Mouse (Mus musculus): ENCODE results near the gene Mapk1ip1. TPM values are rescaled to one million over a fixed set of nuclear protein-coding genes. Genes with fewer than 3 reads are reported as not detected.

Mapk1ip1 gene
- total RNA-seq (2022), result 10 to 100 TPM; 25.5 to 37.2 (median 30.7) TPM

DNA sequence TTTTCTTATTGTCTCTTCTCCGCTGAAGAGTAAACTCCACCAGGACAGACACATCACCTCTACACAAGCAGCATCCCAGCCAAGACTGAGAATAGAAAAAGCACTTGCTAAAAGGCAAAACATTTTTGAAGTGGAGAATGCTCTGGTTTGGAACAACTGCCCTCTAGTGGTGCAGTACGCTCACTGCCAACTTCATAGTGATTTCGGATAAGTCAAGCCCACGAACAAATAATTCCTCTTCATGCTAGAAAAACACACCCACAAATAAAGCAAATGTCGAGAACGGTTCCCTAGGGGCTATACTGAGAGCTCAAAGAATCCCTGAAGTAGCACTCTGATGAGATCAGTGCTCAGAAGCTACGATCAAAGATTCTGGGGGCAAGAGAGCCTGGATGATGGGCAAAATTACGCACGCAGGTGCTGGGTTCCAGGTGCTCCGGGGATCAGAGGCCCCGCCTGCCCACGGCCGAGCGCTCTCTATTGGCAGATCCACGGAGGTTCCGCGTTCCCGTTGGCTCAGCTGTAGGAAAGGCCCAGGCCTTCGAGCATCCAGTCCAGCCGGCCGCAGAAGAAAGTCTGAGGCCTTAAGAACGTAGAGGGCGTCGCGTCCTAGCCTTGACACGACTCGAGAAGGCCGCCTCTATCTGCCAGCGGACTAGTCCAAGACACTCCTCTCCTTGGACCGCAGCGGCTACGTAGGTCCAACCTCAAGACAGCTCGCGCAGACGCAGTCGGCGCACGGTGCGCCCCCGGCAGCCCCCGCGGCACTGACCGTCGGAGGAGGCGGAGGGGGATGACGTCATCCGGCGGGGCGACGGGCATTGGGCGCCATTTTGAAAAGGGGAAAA is at the start of gene Mapk1ip1, which contains the start of gene Ppp2r2d:
Gene Mapk1ip1 (minus strand): TSS at position 730 of the 848 bp plus-strand sequence.
Gene Ppp2r2d (plus strand): TSS at position 536 of the 848 bp plus-strand sequence.
- peak; percentile 94 for DNase-seq

GRCm38 (mm10) chr7:138885365-138886289 is 39.6 kb upstream of the Mapk1ip1 start:
- no peak for DNase-seq

DNA sequence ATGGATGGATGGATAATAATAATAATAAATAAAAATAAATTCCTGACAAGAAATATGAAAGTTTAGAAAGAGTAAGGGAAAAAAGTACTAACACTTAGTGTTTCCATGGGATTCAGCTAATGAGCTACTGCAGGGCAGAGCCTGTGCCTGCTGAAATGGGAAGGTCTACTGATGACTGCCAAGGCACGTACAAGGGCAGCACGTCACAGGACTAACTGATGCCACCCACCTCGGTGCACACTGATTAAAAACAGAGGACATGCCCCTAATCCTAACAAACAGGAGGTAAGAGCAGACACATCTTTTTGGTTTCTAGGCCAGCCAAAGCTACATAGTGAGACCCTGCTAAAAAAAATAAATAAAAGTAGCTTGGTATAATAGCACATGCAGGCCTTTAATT is 37.7 kb upstream of the Mapk1ip1 start:
- no peak for DNase-seq

DNA sequence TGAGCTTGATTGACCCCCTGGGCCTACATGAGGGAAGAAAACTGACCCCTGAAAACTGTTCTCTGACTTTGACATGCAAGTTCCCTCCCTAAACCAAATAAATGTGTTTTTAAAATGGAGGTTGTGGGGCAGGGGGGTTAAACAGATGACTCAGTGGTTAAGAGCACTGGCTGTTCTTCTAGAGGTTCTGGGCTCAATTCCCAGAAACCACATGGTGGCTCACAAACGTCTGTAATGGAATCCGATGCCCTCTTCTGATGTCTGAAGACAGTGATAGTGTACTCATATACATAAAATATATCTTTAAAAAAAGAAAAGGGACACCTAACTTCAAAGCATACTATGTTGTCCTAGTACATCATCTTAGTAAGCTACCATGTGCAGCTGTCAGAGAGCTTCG is 29.0 kb upstream of the Mapk1ip1 start:
- no peak for DNase-seq

GRCm38 (mm10) chr7:138872956-138873355 is 26.9 kb upstream of the Mapk1ip1 start:
- no peak for DNase-seq

DNA sequence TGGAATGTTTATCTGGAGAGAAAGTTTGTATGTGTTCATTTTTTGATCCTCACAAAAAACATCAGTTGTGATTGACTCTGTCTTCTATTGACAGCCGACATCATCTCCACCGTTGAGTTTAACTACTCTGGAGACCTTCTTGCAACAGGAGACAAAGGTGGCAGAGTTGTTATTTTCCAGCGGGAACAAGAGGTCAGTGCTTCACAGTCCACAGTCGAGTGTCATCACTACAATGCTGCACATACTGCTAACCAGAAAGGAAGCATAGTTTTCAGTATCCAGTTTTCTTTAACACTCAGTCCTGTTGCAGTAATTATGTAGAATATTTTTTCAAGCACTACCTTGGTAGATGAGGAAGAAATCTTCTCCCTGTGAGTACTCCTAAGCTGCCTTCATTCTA is 22.2 kb upstream of the Mapk1ip1 start:
- no peak for DNase-seq

DNA sequence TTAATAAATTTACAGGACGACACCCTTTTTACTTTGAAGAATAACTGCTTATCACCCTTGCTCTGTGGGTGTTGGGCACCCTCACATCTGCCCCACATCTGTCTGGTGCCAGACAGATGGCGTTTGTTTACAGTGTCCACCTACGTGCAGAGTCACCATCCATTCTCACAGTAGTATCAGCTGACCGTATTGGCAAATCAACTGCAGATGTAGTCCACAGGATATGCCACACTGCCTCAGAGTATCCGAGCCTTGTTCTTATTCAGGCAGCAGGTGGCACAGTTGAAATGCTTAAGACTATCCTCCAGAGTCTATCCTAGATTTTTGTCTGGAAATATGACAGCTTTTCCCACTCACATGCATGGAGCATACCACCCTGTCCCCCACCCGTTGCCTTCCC is 21.2 kb upstream of the Mapk1ip1 start:
- no peak for DNase-seq

DNA sequence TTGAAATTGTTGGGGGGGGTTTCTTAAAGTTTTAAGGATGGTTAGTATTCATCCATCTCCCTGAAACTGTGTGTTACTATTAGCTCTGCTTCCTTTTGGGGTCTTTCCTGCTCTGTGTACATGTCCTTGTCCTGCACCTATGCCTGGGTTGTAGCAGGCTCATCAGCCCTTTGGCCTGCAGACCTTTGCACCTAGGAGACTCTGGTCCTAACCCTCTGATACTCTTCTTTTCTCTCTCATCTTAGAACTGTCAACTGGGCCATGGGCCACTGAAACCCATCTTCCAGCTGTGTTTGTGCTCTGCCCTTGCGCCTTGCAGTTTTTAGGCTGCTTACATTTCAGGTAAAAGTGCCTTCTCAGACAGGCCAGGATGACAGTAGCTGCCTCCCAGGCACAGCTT is 18.7 kb upstream of the Mapk1ip1 start:
- no peak for DNase-seq

- DNase-seq, result no peak
Observed at GRCm38 (mm10) chr7:138863950-138864572, 18.0 kb upstream of the Mapk1ip1 start.

- DNase-seq, result peak; percentile 36
Observed at GRCm38 (mm10) chr7:138856670-138857069, 10.6 kb upstream of the Mapk1ip1 start.

DNA sequence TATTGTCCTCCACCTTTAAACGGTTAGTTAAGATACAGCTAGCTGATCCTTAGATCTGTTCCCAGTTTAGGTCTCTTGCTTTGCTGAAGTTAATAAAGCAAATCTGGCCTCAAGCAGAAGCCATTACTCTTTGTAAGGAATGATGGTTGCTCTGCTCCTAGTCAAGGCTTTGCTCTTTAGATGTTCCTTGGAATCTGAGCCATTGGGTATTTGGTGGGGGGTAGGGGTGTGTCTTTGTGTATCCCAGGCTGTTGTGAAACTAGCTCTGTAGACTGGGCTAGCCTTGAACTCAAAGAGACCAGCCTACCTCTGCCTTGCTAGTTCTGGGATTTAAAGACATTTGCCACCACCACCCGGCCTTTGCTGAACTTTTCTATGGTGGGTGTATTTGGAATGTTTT is 8.1 kb upstream of the Mapk1ip1 start:
- DNase-seq, result no peak

GRCm38 (mm10) chr7:138853417-138854031 is 7.5 kb upstream of the Mapk1ip1 start:
- no peak for DNase-seq

DNA sequence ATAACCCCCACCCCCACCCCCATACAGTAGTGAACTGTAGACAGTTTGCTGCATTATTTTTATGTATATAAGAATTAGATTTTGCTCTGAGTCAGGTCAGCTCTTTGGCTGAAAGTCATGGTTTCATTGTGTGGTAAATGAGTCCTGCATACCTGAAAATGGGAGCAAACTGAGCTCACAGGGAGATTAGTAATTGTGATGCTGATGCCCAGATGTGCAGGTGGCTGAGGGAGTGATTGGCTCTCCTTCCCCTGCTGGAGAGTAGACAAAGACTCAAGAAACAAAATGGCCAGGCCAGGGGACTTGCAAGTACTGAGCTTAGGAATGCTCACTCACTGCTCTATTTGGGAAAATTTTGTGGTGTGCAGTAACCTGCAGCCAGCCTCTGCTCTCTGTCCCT is 4.0 kb upstream of the Mapk1ip1 start:
- DNase-seq, result no peak

DNA sequence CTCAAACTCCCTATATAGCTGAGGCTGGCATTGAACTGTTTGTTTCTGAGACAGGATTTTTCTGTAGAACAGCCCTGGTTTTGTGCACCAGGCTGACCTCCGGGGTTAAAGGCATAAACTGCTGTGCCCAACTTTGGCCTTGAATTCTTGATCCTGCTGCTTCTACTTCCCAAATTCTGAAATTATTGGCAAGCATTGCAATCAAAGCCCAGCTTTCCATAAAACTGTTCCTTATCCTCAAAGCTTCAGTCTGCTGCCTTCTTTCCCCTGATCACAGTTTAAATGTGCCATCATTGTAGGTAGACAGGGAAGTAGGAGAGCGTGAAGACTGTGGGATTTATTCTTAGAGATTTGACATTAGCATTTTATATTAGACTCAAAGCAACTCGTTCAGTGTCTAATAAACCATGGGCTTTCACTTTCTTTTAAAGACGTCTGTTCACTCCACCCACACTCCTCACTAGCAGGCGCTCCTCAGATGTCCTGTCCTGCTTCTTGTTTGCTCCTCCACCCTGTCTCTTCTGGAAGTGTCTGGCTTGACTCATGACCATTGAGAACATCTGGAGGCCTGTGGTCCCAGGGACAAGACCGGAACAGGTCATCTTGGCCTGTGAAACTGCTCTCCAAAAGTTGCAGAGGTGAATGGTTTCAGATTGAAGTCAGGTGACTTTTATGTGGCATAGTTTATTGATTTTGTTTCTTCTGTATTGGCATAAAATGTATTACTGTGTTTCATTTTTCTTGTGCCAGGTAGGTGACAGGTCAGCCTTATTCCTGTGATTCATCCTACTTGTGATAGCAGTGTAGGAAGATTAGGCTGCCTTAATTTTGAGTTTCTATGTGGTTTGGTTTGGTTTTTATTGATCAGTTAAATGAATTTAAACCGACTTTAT is 2.2 kb upstream of the Mapk1ip1 start:
- DNase-seq, result no peak

DNA sequence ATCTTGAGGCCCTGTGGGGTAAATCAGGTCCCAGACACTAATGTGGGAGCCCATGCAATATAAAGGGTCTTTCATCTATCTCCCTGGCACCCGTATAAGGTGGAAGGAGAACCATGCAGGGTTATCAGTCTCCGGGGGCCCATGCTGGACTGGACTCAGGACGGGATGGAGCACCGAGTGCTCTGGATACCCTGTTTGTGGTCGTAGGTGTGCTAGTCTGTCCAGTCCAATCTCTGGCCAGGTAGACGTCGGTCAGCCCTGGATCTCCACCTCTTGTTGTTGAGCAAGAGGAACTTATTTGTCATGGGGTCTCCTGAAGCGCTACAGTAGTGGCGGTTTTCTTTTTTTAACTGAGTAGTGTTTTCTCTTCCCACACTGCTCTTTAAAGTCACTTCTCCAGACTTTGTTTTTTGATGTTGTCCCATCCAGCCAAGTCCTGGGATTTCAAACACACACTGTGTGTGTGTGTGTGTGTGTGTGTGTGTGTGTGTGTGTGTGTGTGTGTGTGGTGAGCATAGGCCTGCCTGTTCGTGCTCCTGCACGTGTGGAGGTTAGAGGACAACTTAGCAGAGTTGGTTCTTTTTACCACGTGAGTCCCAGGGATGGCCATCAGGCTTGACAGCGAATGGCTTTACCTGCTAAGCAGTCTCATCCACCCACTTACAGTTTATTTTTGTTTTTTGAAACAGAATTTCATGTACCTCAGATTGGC is 1.4 kb upstream of the Mapk1ip1 start:
- DNase-seq, result no peak

GRCm38 (mm10) chr7:138846502-138846991 is 474 bp upstream of the Mapk1ip1 start:
- DNase-seq, result peak; percentile 46

DNA sequence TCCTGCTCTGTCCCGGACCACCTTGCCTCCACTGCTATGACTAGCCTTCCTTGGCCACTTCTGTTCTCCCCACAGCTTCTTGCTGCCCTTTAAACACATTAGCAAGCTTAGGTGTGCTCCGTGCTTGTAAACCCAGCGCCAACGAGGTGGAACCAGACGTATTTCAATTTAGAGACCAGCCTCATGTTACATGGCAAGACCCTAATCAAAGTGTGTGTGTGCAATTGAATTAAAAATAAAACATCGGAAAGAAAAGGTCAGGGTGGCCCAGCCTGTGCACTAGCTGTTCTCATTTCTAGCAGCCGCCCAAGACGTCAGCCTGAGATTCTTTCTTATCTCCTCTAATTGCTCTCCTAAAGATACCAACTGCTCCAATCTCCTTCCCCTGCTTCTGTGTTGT is 962 bp downstream of the Mapk1ip1 start:
- DNase-seq, result no peak

- no peak for DNase-seq
Observed at GRCm38 (mm10) chr7:138843421-138843820, 2.7 kb downstream of the Mapk1ip1 start.

GRCm38 (mm10) chr7:138841436-138842151 is 4.5 kb downstream of the Mapk1ip1 start:
- DNase-seq, result no peak

GRCm38 (mm10) chr7:138840594-138841021 is 5.5 kb downstream of the Mapk1ip1 start:
- peak; percentile 66 for DNase-seq

Data from adrenal gland, adult 8-10 months (tissue).